Mouse (Mus musculus): ENCODE data around the gene Shroom1.

The Shroom1 gene

GRCm38 (mm10) chr11:53510351-53510750 is 53.3 kb downstream of the Shroom1 start:
- no peak for DNase-seq (ENCODE audit: low read depth, low spot score)

- no peak for DNase-seq (ENCODE audit: low read depth, low spot score)
Observed at GRCm38 (mm10) chr11:53516775-53517627, 60.0 kb downstream of the Shroom1 start.

Measured in WW6 (cell line).